Mouse (Mus musculus): Measurements from ENCODE around the gene Ralgps1.

Ralgps1 gene

DNA sequence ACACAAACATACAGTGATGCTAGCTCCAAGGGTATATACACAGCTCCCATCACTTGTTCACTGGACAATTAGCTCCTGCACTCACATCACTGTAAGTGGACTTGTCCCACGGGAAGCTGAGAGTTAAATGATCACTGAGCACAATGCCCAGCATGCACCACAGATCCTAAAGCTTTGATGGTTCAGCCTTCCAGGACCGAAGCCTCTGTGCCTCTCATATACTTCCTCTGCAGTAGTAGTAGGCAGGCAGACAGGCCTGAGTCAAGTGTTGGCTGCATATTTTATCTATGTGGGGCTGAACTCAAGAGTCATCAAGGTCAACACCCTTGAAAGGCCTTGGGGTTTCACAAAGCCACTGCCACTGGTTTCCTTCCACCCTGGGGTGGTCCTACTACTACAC lies 49.6 kb downstream of the Ralgps1 start:
- DNase-seq (ENCODE audit: low read depth, low spot score) = no peak

DNA sequence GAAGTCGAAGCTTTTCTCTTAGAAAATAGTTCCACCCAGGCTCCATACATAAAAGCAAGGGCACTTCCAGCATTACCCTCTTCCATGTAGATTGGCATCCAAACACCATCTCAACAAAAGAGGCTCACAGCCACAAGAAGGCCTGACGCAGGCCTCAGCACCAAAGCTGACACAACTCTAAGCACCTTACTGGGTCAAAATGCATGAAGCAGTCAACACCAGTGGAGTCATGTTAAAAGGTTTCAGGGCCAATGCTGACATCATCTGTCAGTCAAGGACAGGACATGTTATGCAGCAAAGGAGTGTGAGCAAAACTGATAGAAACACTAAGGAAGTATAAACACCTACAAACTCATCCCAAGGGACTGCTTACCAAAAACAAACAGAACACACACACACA lies 50.3 kb downstream of the Ralgps1 start:
- no peak for DNase-seq (ENCODE audit: low read depth, low spot score)

DNA sequence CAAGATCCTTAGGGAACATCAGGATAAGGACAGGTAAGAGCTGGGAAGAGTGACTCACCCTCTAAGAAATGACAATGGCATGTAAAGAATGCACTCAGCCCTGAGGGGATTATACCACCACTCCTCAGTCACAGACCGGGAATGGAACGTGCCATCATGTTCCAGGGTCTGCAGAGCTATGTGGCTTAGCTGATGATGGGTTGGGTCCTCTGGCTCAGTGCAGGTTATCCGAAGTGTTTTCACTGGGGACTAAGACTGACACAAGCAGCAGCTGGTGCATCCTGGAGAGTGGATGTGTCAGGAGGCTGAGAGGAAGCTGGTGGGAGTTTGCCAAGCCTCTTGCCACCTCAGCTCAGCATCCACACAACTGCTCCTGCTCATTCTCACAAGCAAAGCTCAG lies 50.7 kb downstream of the Ralgps1 start:
- DNase-seq (ENCODE audit: low read depth, low spot score) = no peak

DNA sequence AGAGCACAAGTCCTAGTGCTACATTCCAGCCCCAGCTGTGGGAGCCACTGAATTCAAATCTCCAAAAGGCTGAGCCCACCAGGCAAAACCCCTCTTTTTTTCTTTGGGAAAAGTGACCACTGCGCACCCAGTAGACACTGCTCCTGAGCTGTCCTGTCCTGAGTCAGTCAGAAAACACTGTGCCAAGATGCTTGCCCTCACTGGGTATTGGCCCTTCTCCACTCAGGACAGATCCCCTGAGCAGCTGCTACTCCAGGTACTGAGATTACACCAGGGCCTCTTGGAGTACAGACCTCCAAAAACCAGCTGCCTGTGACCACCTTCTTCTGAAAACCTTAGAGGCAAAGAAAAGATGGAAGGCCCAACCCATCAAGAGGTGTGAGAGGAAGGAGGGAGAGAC lies 51.4 kb downstream of the Ralgps1 start:
- no peak for DNase-seq (ENCODE audit: low read depth, low spot score)

DNA sequence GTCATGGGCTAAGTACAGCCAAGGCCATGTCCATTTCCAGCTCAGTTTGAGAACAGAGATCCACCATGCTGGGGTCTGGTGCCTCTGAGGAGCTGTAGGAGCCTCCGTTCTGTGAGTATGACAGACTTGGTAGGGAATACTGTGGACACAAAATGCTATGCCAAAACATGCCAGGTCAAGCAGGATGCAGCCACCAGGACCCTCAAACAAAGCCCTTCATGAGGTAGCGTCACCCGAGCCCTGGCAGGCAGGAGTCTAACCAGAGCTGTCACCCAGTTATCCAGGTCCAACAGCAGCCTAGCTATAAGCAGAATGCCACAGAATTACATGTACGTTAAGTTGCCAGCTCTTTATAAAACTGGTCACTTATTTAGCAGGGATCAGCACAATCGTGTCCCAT lies 51.8 kb downstream of the Ralgps1 start:
- no peak for DNase-seq (ENCODE audit: low read depth, low spot score)

GRCm38 (mm10) chr2:33318491-33318964 lies 52.8 kb downstream of the Ralgps1 start:
- DNase-seq (ENCODE audit: low read depth, low spot score) = no peak

DNA sequence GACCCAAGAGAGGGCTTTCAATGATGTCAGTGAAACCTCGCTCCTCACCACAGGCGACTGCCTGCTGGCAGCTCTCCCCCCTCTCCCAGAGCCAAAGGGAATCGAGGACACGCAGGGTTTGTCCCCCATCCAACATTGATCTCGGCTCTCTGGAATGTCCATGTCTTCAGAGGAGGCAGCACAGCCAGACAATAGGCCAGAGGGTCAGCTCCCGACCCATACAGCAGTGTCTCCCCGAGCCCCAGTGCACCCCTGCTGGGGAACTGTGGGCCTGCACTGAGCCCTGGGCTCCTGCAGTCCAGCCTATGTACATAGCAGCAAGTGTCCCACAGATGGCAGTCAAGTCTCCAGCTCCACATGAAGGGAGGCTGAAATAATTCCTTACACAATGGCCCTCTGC lies 54.8 kb downstream of the Ralgps1 start:
- peak; percentile 31 for DNase-seq (ENCODE audit: low read depth, low spot score)

DNA sequence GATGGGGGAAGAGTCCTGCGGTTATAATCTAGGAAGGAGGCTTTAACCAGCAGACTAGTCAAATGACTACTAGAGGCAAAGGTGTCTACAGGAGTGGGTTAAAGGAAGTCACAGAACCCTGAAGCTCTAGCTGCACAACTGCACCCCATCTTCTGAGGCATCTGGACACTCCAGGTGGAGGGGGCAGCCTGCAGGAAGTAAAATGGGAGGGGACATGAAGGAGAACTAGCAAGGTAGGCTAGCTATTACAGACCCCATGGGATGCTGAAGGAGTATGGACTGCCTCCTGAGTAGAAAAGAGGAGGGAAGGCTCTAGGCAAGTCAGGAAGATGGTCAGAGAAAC lies 55.3 kb downstream of the Ralgps1 start:
- DNase-seq (ENCODE audit: low read depth, low spot score) = no peak

GRCm38 (mm10) chr2:33315233-33316062 lies 55.8 kb downstream of the Ralgps1 start:
- DNase-seq (ENCODE audit: low read depth, low spot score) = no peak

DNA sequence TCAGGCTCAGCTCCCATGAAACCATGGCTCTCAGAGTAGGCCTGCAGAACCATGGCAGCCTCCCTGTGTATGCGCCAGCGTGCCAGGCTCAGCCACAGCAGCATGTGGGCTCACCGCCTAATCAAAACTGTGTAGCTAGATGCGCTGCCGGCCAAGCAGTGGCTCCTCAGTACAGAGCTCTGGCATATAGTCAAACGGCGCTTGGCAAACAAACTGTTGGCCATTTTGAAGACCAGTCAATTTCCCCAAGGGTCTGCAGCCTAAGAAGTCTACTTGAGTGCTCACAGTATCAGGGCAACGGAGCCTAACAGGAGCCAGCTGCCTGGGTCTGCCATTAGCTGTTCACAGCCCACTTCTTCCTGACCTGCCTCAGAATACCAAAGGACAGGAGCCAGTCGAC lies 61.9 kb downstream of the Ralgps1 start:
- no peak for DNase-seq (ENCODE audit: low read depth, low spot score)

- no peak for DNase-seq (ENCODE audit: low read depth, low spot score)
Observed at GRCm38 (mm10) chr2:33306565-33306964, 64.7 kb downstream of the Ralgps1 start.

GRCm38 (mm10) chr2:33303416-33303947 lies 67.8 kb downstream of the Ralgps1 start:
- DNase-seq (ENCODE audit: low read depth, low spot score) = no peak

- no peak for DNase-seq (ENCODE audit: low read depth, low spot score)
Observed at GRCm38 (mm10) chr2:33302828-33303227, 68.5 kb downstream of the Ralgps1 start.

- no peak for DNase-seq (ENCODE audit: low read depth, low spot score)
Observed at GRCm38 (mm10) chr2:33302405-33302804, 68.9 kb downstream of the Ralgps1 start.

DNA sequence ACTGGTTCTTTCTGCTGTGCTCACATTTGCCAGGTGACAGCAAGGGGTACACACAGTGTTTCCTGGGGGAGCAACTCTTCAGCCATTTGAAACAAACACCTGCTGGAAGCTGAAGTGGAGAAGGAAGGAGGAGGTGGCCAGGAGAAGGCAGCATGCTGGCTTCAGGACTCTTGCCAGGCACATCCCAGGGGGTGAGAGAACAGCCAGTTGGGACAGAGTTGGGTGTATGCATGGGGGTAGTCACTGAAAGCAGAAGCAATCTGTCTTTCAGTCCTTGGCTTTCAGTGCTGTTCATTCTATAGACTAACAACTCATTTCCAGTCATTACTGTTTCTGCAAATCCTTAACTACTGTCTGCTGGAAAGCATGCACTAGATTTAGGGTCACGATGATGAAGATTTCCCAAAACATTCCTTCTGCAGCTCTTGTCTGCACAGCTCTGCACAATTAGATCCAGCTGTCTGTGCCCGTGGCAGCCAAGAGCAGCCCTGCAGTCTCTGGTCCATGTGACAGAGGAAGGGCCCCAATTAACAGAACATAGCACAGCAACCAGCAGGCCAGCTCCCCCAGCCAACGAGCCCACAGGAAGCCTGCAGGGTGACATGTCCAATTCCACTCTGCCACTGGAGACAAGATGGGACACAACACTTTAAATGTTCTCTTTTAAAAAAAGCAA lies 70.8 kb downstream of the Ralgps1 start:
- DNase-seq (ENCODE audit: low read depth, low spot score) = no peak

- no peak for DNase-seq (ENCODE audit: low read depth, low spot score)
Observed at GRCm38 (mm10) chr2:33298928-33299327, 72.4 kb downstream of the Ralgps1 start.

DNA sequence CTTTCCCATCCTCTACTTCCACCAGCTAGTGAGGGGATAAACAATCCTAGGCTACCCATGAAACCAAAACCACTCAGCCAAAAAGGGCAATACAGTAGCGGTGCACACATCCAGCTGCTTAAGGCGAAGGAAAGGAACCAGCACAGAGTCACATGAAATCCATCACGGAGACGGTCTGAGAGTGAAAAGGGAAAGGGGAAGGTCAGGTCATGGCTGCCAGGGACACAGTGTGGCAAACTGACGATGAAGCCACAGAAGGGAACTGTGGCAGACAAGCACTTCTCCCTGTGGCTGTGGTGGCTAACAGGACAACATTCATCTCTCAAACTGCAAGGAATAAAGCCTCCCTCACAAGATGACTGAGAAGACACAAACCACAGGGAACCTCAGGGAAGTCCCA lies 76.2 kb downstream of the Ralgps1 start:
- DNase-seq (ENCODE audit: low read depth, low spot score) = no peak

DNA sequence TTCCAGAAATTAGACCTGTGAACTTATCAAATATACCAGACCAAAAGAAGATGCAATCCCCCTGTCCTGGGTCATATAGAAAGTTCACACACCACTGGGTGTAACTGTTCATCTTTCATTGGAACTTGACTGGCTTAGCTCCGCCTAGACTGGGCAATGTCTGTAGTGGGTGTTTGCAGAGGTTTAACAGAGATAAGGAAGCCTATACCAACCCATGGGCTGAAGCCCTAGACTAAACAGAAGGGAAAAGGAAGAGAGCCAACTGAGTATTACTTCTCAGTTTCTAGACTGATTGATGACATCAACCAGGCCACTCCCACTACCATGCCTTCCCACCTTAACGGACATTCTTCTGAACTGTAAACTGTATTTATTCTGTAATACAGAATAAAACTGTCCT lies 79.2 kb downstream of the Ralgps1 start:
- DNase-seq (ENCODE audit: low read depth, low spot score) = no peak

- no peak for DNase-seq (ENCODE audit: low read depth, low spot score)
Observed at GRCm38 (mm10) chr2:33290491-33290890, 80.8 kb downstream of the Ralgps1 start.

DNA sequence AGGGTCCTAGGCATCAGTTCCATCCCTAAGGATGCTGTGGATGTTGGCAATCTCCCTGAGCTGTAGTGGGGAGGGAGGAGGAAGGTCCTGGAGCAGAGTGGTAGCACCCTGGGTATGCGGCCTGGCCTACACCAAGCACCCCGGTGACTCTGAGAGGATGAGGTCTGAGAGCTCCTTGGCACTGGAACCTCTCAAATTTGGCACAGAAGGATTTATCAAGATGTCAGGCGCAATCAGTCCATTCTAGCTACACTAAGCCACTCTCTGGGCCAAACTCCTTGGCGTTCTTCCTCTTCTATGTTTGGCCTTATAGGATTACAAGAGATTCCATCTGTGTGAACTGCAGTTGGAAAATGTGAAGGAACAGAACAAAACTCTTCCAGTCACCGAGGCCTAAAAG lies 82.4 kb downstream of the Ralgps1 start:
- DNase-seq (ENCODE audit: low read depth, low spot score) = no peak

GRCm38 (mm10) chr2:33283674-33284073 lies 87.6 kb downstream of the Ralgps1 start:
- DNase-seq (ENCODE audit: low read depth, low spot score) = no peak

DNA sequence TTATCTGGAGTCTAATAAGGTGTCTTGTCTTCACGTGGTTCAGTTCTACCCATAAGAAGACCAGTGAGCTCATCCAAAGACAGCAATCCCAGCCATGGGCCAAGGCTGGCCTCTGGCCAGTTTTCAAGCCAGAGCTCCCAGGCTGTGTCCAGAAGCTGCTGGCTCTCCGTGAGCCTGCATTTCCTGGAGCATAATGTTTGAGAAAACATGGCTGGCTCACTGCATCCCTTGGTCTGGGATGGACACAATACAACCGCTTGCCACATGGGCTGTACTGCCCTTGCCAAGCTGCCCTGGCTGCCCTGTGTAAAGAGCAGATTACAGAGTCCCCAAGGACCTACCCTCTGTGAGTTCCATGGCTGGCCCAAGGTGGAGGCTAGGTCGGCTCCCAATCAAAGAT lies 88.4 kb downstream of the Ralgps1 start:
- DNase-seq (ENCODE audit: low read depth, low spot score) = no peak

DNA sequence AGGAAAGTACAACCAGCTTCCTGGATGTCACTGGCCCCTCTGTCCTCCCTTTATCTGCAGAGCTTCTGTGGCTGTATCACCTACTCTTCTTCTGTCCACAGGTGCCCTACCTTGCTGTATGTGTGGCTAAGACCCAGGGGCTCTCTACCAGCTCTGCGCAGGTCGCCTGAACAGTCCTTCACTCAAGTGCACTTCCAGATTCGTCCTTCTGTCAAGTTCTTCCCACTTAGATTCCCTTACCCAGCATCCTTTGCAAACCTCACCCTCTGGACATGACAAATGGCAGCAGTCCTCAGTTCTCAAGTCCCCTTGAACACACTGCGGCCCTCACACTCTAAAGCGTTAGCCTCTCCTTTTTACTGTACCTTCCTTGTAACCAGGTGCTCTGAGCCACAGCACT lies 89.5 kb downstream of the Ralgps1 start:
- DNase-seq (ENCODE audit: low read depth, low spot score) = no peak

Measured in WW6 (cell line).